ENCODE assay signal across 9 mouse cellular contexts in genomic region chr6:54272556-54273378, GRCm38 (mm10). TPM values are rescaled to one million over a fixed set of nuclear protein-coding genes. Genes with fewer than 3 reads are reported as not detected.
A peak's percentile ranks its signal among the peaks of the same experiment; 100 is the strongest.
DNase-seq lines count a peak whose midpoint lies in the region; ATAC-seq and TF ChIP-seq lines count a peak whose summit lies in the region.
"Had no signal": no experiment of that assay in that cellular context is flagged by ENCODE, and none has a peak within 500 bp of the region (broad histone marks: within the 10 kb centered on the region; RNA-seq: fewer than 3 reads in every experiment).

No protein-coding gene starts in this region.

- H3K4me2 ChIP-seq in hindbrain, embryonic 14.5 days (replicated peaks), result no peak overlapping the region
- peak overlapping the region; percentile 31; the same call in 1 of the 2 replicates for H3K4me2 ChIP-seq in midbrain, embryonic 11.5 days
- no peak overlapping the region for H3K4me2 ChIP-seq in midbrain, embryonic 16.5 days (ENCODE audit: low read length)
- H3K4me2 ChIP-seq in hindbrain, postnatal 0 days (ENCODE audit: low read depth, low read length), result no peak overlapping the region

- WGBS in hindbrain, embryonic 10.5 days, result 54% methylated on average over 14 of the region's 14 CpGs
- WGBS in hindbrain, embryonic 14.5 days, result 57% methylated on average over 14 of the region's 14 CpGs
- WGBS in midbrain, embryonic 11.5 days, result 59% methylated on average over 14 of the region's 14 CpGs
- 57% methylated on average over 14 of the region's 14 CpGs for WGBS in midbrain, embryonic 16.5 days
- WGBS in hindbrain, postnatal 0 days, result 57% methylated on average over 14 of the region's 14 CpGs

- H3K27ac ChIP-seq in hindbrain, embryonic 10.5 days, result peak overlapping the region; percentile 86
- no peak overlapping the region for H3K27ac ChIP-seq in hindbrain, embryonic 14.5 days
- peak overlapping the region; percentile 48; the same call in 1 of the 2 replicates for H3K27ac ChIP-seq in midbrain, embryonic 11.5 days (ENCODE audit: low read depth, low read length)
- H3K27ac ChIP-seq in midbrain, embryonic 16.5 days (ENCODE audit: low read length), result no peak overlapping the region
- H3K27ac ChIP-seq in hindbrain, postnatal 0 days, result no peak overlapping the region

- no peaks in the 10 kb centered on the region for H3K9me3 ChIP-seq in hindbrain, embryonic 10.5 days
- H3K9me3 ChIP-seq in hindbrain, embryonic 14.5 days (ENCODE audit: control insufficient read depth, low read length), result no peaks in the 10 kb centered on the region
- H3K9me3 ChIP-seq in midbrain, embryonic 11.5 days (ENCODE audit: control insufficient read depth, low read length), result no peaks in the 10 kb centered on the region; the same call in 1 of the 2 replicates
- H3K9me3 ChIP-seq in midbrain, embryonic 16.5 days (replicated peaks; ENCODE audit: control insufficient read depth, low read length, poor library complexity, severe bottlenecking), result no peaks in the 10 kb centered on the region
- no peaks in the 10 kb centered on the region for H3K9me3 ChIP-seq in hindbrain, postnatal 0 days (ENCODE audit: low read length)

- no peak overlapping the region for H3K9ac ChIP-seq in hindbrain, embryonic 14.5 days
- peak overlapping the region; percentile 36 for H3K9ac ChIP-seq in midbrain, embryonic 11.5 days (ENCODE audit: low read length)
- H3K9ac ChIP-seq in midbrain, embryonic 16.5 days (ENCODE audit: low read depth, low read length), result no peak overlapping the region
- no peak overlapping the region for H3K9ac ChIP-seq in hindbrain, postnatal 0 days (replicated peaks; ENCODE audit: low read length)

- peaks cover 10% of the 10 kb centered on the region for H3K27me3 ChIP-seq in hindbrain, embryonic 10.5 days (ENCODE audit: insufficient read depth, poor library complexity, severe bottlenecking)
- H3K27me3 ChIP-seq in hindbrain, embryonic 14.5 days (ENCODE audit: control insufficient read depth, insufficient read depth, low read length), result no peaks in the 10 kb centered on the region
- H3K27me3 ChIP-seq in midbrain, embryonic 11.5 days (ENCODE audit: control insufficient read depth, insufficient read depth, low read length), result no peaks in the 10 kb centered on the region
- no peaks in the 10 kb centered on the region for H3K27me3 ChIP-seq in midbrain, embryonic 16.5 days (ENCODE audit: control insufficient read depth, insufficient read depth, low read depth, low read length)
- no peaks in the 10 kb centered on the region for H3K27me3 ChIP-seq in hindbrain, postnatal 0 days (ENCODE audit: insufficient read depth, low read length)

- TF ChIP-seq CTCF in hindbrain, postnatal 0 days (IDR thresholded peaks at IDR 0.05; ENCODE audit: low read depth), result no peak

- peak overlapping the region; percentile 22 for H3K4me3 ChIP-seq in hindbrain, embryonic 10.5 days
- H3K4me3 ChIP-seq in hindbrain, embryonic 14.5 days (replicated peaks; ENCODE audit: low read length), result no peak overlapping the region
- H3K4me3 ChIP-seq in midbrain, embryonic 11.5 days (ENCODE audit: low read depth, low read length), result no peak overlapping the region
- H3K4me3 ChIP-seq in midbrain, embryonic 16.5 days (ENCODE audit: low read depth, low read length), result no peak overlapping the region
- no peak overlapping the region for H3K4me3 ChIP-seq in hindbrain, postnatal 0 days (ENCODE audit: low read length)

- peaks cover 52% of the 10 kb centered on the region for H3K4me1 ChIP-seq in hindbrain, embryonic 10.5 days (replicated peaks)
- H3K4me1 ChIP-seq in hindbrain, embryonic 14.5 days (replicated peaks; ENCODE audit: control insufficient read depth, insufficient read depth, low read length), result peaks cover 10% of the 10 kb centered on the region; the same call in 1 of the 2 replicates
- H3K4me1 ChIP-seq in midbrain, embryonic 11.5 days (ENCODE audit: control insufficient read depth, insufficient read depth, low read length), result peaks cover 30% of the 10 kb centered on the region
- H3K4me1 ChIP-seq in midbrain, embryonic 16.5 days (ENCODE audit: control insufficient read depth, insufficient read depth, low read length), result peaks cover 5% of the 10 kb centered on the region; the same call in 1 of the 2 replicates
- peaks cover 4% of the 10 kb centered on the region for H3K4me1 ChIP-seq in hindbrain, postnatal 0 days (ENCODE audit: insufficient read depth, low read length)

- no peaks in the 10 kb centered on the region for H3K36me3 ChIP-seq in hindbrain, embryonic 10.5 days
- H3K36me3 ChIP-seq in hindbrain, embryonic 14.5 days (replicated peaks; ENCODE audit: control insufficient read depth, insufficient read depth), result no peaks in the 10 kb centered on the region
- H3K36me3 ChIP-seq in midbrain, embryonic 11.5 days (ENCODE audit: control insufficient read depth, insufficient read depth, low read length), result no peaks in the 10 kb centered on the region
- H3K36me3 ChIP-seq in midbrain, embryonic 16.5 days (ENCODE audit: control insufficient read depth, insufficient read depth, low read length), result no peaks in the 10 kb centered on the region
- no peaks in the 10 kb centered on the region for H3K36me3 ChIP-seq in hindbrain, postnatal 0 days (ENCODE audit: insufficient read depth, low read length)

- no peak for ATAC-seq in hindbrain, embryonic 14.5 days (ENCODE audit: low FRiP score)
- ATAC-seq in midbrain, embryonic 11.5 days (ENCODE audit: low FRiP score), result peak; percentile 82
- ATAC-seq in midbrain, embryonic 16.5 days, result no peak
- ATAC-seq in hindbrain, postnatal 0 days, result 0 out of 2 replicates have a peak, but pooled peaks have one; percentile 38

- DNase-seq in hindbrain, embryonic 10.5 days (ENCODE audit: low spot score), result peak; percentile 54
- no peak for DNase-seq in hindbrain, embryonic 14.5 days (ENCODE audit: low spot score)
- peak; percentile 92 for DNase-seq in midbrain, embryonic 11.5 days (ENCODE audit: low spot score, missing footprints)
- DNase-seq in hindbrain, postnatal 0 days (ENCODE audit: low spot score), result no peak
- DNase-seq in retina, postnatal 1 day, result peak; percentile 80
- no peak for DNase-seq in urinary bladder, postnatal 4 days (ENCODE audit: low spot score in 2 of 2)
- no peak for DNase-seq in thymus, adult 18-20 months

RNA-seq across cellular contexts. Expression of gene Prr15, which starts 52.9 kb away (rescaled TPM):
- 1.1 and 4.0 TPM in 2 replicates for polyA plus RNA-seq in hindbrain, embryonic 10.5 days (2016; fragmentation: Nextera tagmentation; extraction: Ambion mirVana)
- polyA plus RNA-seq in hindbrain, embryonic 14.5 days (2014; fragmentation: Nextera tagmentation; extraction: Ambion mirVana), result 1.1 and 1.6 TPM in 2 replicates
- 0.54 and 0.97 TPM in 2 replicates for polyA plus RNA-seq in midbrain, embryonic 11.5 days (2014; fragmentation: Nextera tagmentation; extraction: Ambion mirVana)
- polyA plus RNA-seq in midbrain, embryonic 16.5 days (2015; fragmentation: Nextera tagmentation; extraction: Ambion mirVana), result 2.0 TPM in 2 replicates
- 0.37 and 1.3 TPM in 2 replicates for total RNA-seq in hindbrain, postnatal 0 days (2014; rRNA removed)
- 1.4 and 1.8 TPM in 2 replicates for polyA plus RNA-seq in hindbrain, postnatal 0 days (2015; fragmentation: Nextera tagmentation; extraction: Ambion mirVana)
- total RNA-seq: megakaryocyte, adult 5-6 weeks had no signal

Comparison
In these comparisons a context has a peak if more than half of its experiments do, and no peak if none do; other contexts are left out.
1. DNase-seq: peak in hindbrain, embryonic 10.5 days (single experiment), midbrain, embryonic 11.5 days (single experiment) and retina, postnatal 1 day (single experiment); none in hindbrain, embryonic 14.5 days (single experiment), hindbrain, postnatal 0 days (single experiment), urinary bladder, postnatal 4 days (0 of 2) and thymus, adult 18-20 months (0 of 2).
2. H3K27ac ChIP-seq: peak in hindbrain, embryonic 10.5 days (single experiment) and midbrain, embryonic 11.5 days (single experiment); none in hindbrain, embryonic 14.5 days (single experiment), midbrain, embryonic 16.5 days (single experiment) and hindbrain, postnatal 0 days (single experiment).
3. ATAC-seq: peak in midbrain, embryonic 11.5 days (single experiment) and hindbrain, postnatal 0 days (single experiment); none in hindbrain, embryonic 14.5 days (single experiment) and midbrain, embryonic 16.5 days (single experiment).